Mouse (Mus musculus) testis, adult 2 months (tissue): ENCODE measurements around the gene Epb41l2.

Experiments
- CTCF ChIP-seq: fragments of 200-500 bp; IDR thresholded peaks from 2 replicates; pipeline ENCODE4 v1.5.1; 2012; ENCODE audit warnings: low read depth, mild to moderate bottlenecking, inconsistent platforms, low read length, moderate library complexity; ENCODE audit not compliant: control insufficient read depth, insufficient read depth, insufficient replicate concordance
- POLR2A ChIP-seq: fragments of 200-500 bp; IDR thresholded peaks from 2 replicates; pipeline ENCODE4 v1.6.1; 2012; ENCODE audit warnings: low read depth, mild to moderate bottlenecking, inconsistent platforms, low read length, moderate library complexity; ENCODE audit not compliant: control insufficient read depth

- TF ChIP-seq CTCF (no peak), POLR2A (no peak)
Measured at GRCm38 (mm10) chr10:25383171-25383570, 23.6 kb downstream of the Epb41l2 start.
